Mouse (Mus musculus) heart, postnatal 0 days (tissue): ENCODE results near the gene Zfand4.

Experiments used
- CTCF ChIP-seq: IDR thresholded peaks from 2 replicates; pipeline ENCODE4 v1.5.1; 2016; ENCODE audit warnings: antibody characterized with exemption, control low read depth, low read depth
- EP300 ChIP-seq: IDR thresholded peaks from 2 replicates; pipeline ENCODE4 v1.6.1; 2016; ENCODE audit warnings: antibody characterized with exemption, low read depth

GRCm38 (mm10) chr6:116337835-116338501, 73.9 kb downstream of the Zfand4 start, which contains the start of gene March8:
- TF ChIP-seq CTCF: no peak; the same call in 1 of the 2 replicates
- no peak for TF ChIP-seq EP300
